8 mouse cellular contexts compared by ENCODE assay signal in genomic region chr11:116592428-116592827, GRCm38 (mm10). TPM values are rescaled to one million over a fixed set of nuclear protein-coding genes. Genes with fewer than 3 reads are reported as not detected.
DNase-seq lines count a peak whose midpoint lies in the region; ATAC-seq and TF ChIP-seq lines count a peak whose summit lies in the region.

No protein-coding gene starts in this region.

- peak overlapping the region; percentile 72 for H3K27ac ChIP-seq in forebrain, embryonic 13.5 days
- no peak overlapping the region for H3K27ac ChIP-seq in liver, embryonic 15.5 days (replicated peaks)
- peak overlapping the region; percentile 75 for H3K27ac ChIP-seq in neural tube, embryonic 14.5 days (ENCODE audit: low read depth, low read length)
- H3K27ac ChIP-seq in testis, adult 2 months (ENCODE audit: control insufficient read depth, insufficient read depth, low read depth, low read length) = no peak overlapping the region

- H3K9ac ChIP-seq in forebrain, embryonic 13.5 days = no peak overlapping the region
- no peak overlapping the region for H3K9ac ChIP-seq in liver, embryonic 15.5 days
- no peak overlapping the region for H3K9ac ChIP-seq in neural tube, embryonic 14.5 days (replicated peaks; ENCODE audit: low read depth, low read length)

- 0 out of 2 replicates have a peak, but pooled peaks cover 5% of the 10 kb centered on the region for H3K27me3 ChIP-seq in E14TG2a.4 (ENCODE audit: insufficient read depth, low read length)
- 0 out of 2 replicates have a peak, but pooled peaks cover 6% of the 10 kb centered on the region for H3K27me3 ChIP-seq in forebrain, embryonic 13.5 days
- H3K27me3 ChIP-seq in liver, embryonic 15.5 days = peaks cover 31% of the 10 kb centered on the region
- no peaks in the 10 kb centered on the region for H3K27me3 ChIP-seq in neural tube, embryonic 14.5 days (ENCODE audit: control insufficient read depth, insufficient read depth, low read length)
- no peaks in the 10 kb centered on the region for H3K27me3 ChIP-seq in testis, adult 2 months (ENCODE audit: control insufficient read depth, insufficient read depth, low read length)

- peak; percentile 85 for ATAC-seq in forebrain, embryonic 13.5 days
- peak; percentile 64 for ATAC-seq in liver, embryonic 15.5 days (ENCODE audit: insufficient read depth)
- ATAC-seq in neural tube, embryonic 14.5 days (ENCODE audit: low read depth) = peak; percentile 74

- intact Hi-C loops in heart, postnatal 10 days (cut with DNase I) = no loop called here

- no peak for TF ChIP-seq POLR2A in testis, adult 2 months (IDR thresholded peaks at IDR 0.05; ENCODE audit: control insufficient read depth, low read depth, low read length)

- no peak overlapping the region for H3K4me2 ChIP-seq in forebrain, embryonic 13.5 days
- H3K4me2 ChIP-seq in liver, embryonic 15.5 days = no peak overlapping the region
- H3K4me2 ChIP-seq in neural tube, embryonic 14.5 days (ENCODE audit: low read depth, low read length) = no peak overlapping the region

- H3K9me3 ChIP-seq in E14TG2a.4 (ENCODE audit: low read length) = no peaks in the 10 kb centered on the region
- H3K9me3 ChIP-seq in forebrain, embryonic 13.5 days (replicated peaks) = no peaks in the 10 kb centered on the region
- H3K9me3 ChIP-seq in liver, embryonic 15.5 days (replicated peaks) = no peaks in the 10 kb centered on the region
- H3K9me3 ChIP-seq in neural tube, embryonic 14.5 days (ENCODE audit: control insufficient read depth, low read length) = no peaks in the 10 kb centered on the region

- peaks cover 71% of the 10 kb centered on the region for H3K4me1 ChIP-seq in E14TG2a.4 (replicated peaks; ENCODE audit: low read depth, low read length)
- H3K4me1 ChIP-seq in forebrain, embryonic 13.5 days = peaks cover 22% of the 10 kb centered on the region
- peaks cover 30% of the 10 kb centered on the region for H3K4me1 ChIP-seq in liver, embryonic 15.5 days (replicated peaks)
- H3K4me1 ChIP-seq in neural tube, embryonic 14.5 days (ENCODE audit: control insufficient read depth, insufficient read depth, low read length) = 0 out of 2 replicates have a peak, but pooled peaks cover 10% of the 10 kb centered on the region
- H3K4me1 ChIP-seq in testis, adult 2 months (ENCODE audit: control insufficient read depth, insufficient read depth, low read length) = peaks cover 2% of the 10 kb centered on the region

- no peak overlapping the region for H3K4me3 ChIP-seq in E14TG2a.4 (replicated peaks; ENCODE audit: low read length)
- no peak overlapping the region for H3K4me3 ChIP-seq in forebrain, embryonic 13.5 days
- H3K4me3 ChIP-seq in liver, embryonic 15.5 days (replicated peaks) = no peak overlapping the region
- no peak overlapping the region for H3K4me3 ChIP-seq in neural tube, embryonic 14.5 days (ENCODE audit: low read depth, low read length)
- no peak overlapping the region for H3K4me3 ChIP-seq in testis, adult 2 months (ENCODE audit: control insufficient read depth, low read depth, low read length)

- H3K36me3 ChIP-seq in E14TG2a.4 (ENCODE audit: insufficient read depth, low read length) = peaks cover 5% of the 10 kb centered on the region
- H3K36me3 ChIP-seq in forebrain, embryonic 13.5 days (ENCODE audit: poor library complexity, severe bottlenecking) = no peaks in the 10 kb centered on the region
- H3K36me3 ChIP-seq in liver, embryonic 15.5 days (replicated peaks) = 0 out of 2 replicates have a peak, but pooled peaks cover 7% of the 10 kb centered on the region
- no peaks in the 10 kb centered on the region for H3K36me3 ChIP-seq in neural tube, embryonic 14.5 days (ENCODE audit: control insufficient read depth, insufficient read depth, low read length)
- H3K36me3 ChIP-seq in testis, adult 2 months (ENCODE audit: control insufficient read depth, insufficient read depth, low read length) = no peaks in the 10 kb centered on the region

- DNase-seq in c-Kit-positive CD71-positive TER-119-positive erythroid progenitor cells, embryonic 14.5 days (ENCODE audit: low spot score) = peak; percentile 85
- peak; percentile 96 to 99 for DNase-seq in heart, postnatal 10 days
- peak; percentile 96 to 98 for DNase-seq in kidney, postnatal 4 days

- peak; percentile 98 for TF ChIP-seq CTCF in E14TG2a.4 (conservative IDR thresholded peaks at IDR 0.05; ENCODE audit: low read length)
- TF ChIP-seq CTCF in testis, adult 2 months (IDR thresholded peaks at IDR 0.05; ENCODE audit: control insufficient read depth, insufficient read depth, insufficient replicate concordance, low read depth, low read length) = peak; percentile 98

RNA-seq across cellular contexts. Expression of gene Aanat, which starts 6.2 kb away (rescaled TPM):
- 0.25 and 0.39 TPM in 2 replicates for polyA plus RNA-seq in forebrain, embryonic 13.5 days (2015; fragmentation: Nextera tagmentation; extraction: Ambion mirVana)
- not detected for total RNA-seq in heart, postnatal 10 days (2021)
- not detected in 2 replicates for polyA plus RNA-seq in liver, embryonic 15.5 days (2015; fragmentation: Nextera tagmentation; extraction: Ambion mirVana)
- polyA plus RNA-seq in neural tube, embryonic 14.5 days (2014; fragmentation: Nextera tagmentation; extraction: Ambion mirVana) = 0.26 and 0.40 TPM in 2 replicates
- 0.23 and 0.45 TPM in 2 replicates for polyA plus RNA-seq in testis, adult 2 months (2012; rRNA removed)

RNA-seq across cellular contexts. Expression of gene Ube2o, which starts 11.2 kb away (rescaled TPM):
- 11.9 and 12.1 TPM in 2 replicates for polyA plus RNA-seq in forebrain, embryonic 13.5 days (2015; fragmentation: Nextera tagmentation; extraction: Ambion mirVana)
- total RNA-seq in heart, postnatal 10 days (2021) = 10 to 100 TPM; 28.5 to 33.7 TPM
- polyA plus RNA-seq in liver, embryonic 15.5 days (2015; fragmentation: Nextera tagmentation; extraction: Ambion mirVana) = 38.1 and 51.7 TPM in 2 replicates
- 26.2 and 30.2 TPM in 2 replicates for polyA plus RNA-seq in neural tube, embryonic 14.5 days (2014; fragmentation: Nextera tagmentation; extraction: Ambion mirVana)
- 31.6 and 34.8 TPM in 2 replicates for polyA plus RNA-seq in testis, adult 2 months (2012; rRNA removed)

RNA-seq across cellular contexts. Expression of gene Rhbdf2, which starts 34.4 kb away (rescaled TPM):
- polyA plus RNA-seq in forebrain, embryonic 13.5 days (2015; fragmentation: Nextera tagmentation; extraction: Ambion mirVana) = 0.87 and 0.98 TPM in 2 replicates
- total RNA-seq in heart, postnatal 10 days (2021) = 10 to 100 TPM; 15.4 to 17.7 TPM
- polyA plus RNA-seq in liver, embryonic 15.5 days (2015; fragmentation: Nextera tagmentation; extraction: Ambion mirVana) = 7.2 and 7.5 TPM in 2 replicates
- 0.52 and 1.1 TPM in 2 replicates for polyA plus RNA-seq in neural tube, embryonic 14.5 days (2014; fragmentation: Nextera tagmentation; extraction: Ambion mirVana)
- polyA plus RNA-seq in testis, adult 2 months (2012; rRNA removed) = 6.3 and 7.5 TPM in 2 replicates

Comparison
In these comparisons a context has a peak if more than half of its experiments do, and no peak if none do; other contexts are left out.
1. H3K27ac ChIP-seq: peak in forebrain, embryonic 13.5 days (single experiment) and neural tube, embryonic 14.5 days (single experiment); none in liver, embryonic 15.5 days (single experiment) and testis, adult 2 months (single experiment).
2. Peak in every context shown above with its lines, with median percentiles within 50 percentile points of each other: DNase-seq and ATAC-seq.